Mouse (Mus musculus): Measurements from ENCODE around the gene Gigyf1. TPM values are rescaled to one million over a fixed set of nuclear protein-coding genes. Genes with fewer than 3 reads are reported as not detected.

The Gigyf1 gene
- total RNA-seq, 1 experiment from 2014 or later: 52.3 TPM

DNA sequence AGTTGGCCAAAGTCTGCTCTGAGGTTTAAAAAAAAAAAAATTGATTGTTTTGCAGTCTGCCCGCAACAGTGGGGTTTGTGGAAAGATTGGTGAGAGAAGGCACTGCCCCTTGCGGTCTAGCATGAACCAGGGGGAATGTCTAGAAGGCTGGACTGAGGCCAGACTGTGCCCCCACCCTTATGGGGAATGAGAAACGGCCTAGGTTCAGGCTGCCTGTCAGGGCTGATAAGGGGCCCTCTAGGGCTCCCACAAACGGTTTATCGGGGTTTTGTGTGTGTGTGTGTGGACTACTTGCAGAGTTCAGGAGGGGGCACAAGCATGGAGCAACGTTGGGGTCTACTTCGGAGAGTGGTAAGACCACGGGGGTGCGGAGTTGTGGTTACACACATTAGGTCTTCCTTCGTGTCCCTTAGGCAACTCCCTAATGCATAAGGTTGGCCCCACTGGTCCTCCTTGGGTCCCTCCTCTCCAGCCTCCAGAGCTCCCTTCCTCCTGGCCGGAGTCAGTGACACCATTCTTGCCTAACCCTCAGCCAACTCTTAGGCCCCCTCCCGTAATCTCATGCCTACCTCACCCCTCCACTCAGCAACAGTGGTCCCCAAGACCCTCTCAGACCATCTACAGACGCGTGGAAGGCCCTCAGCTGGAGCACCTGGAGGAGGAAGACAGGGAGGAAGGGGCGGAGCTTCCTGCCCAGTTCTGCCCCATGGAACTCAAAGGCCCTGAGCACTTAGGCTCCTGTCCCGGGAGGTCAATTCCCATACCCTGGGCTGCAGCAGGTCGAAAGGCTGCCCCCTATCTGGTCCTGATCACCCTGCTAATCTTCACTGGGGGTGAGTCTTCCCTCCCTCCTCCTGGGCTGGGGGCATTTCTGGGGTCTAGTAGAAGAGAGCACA, 52.6 kb downstream of the Gigyf1 start:
- no peak for DNase-seq

DNA sequence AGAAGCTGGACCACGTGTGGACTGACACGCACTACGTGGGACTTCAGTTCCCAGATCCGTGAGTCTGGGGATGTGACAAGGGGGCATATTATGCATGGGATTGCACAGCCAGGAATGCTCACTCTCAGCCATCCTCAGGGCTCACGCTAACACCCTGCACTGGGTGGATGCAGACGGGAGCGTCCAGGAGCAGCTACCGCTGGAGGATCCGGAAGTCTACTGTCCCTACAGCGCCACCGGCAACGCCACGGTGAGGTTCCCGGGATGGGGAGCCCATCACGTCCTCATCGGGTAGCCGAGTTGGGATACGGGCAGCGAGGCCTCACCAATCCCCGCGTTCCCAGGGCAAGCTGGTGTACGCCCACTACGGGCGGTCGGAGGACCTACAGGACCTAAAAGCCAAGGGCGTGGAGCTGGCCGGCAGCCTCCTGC, 56.1 kb downstream of the Gigyf1 start:
- DNase-seq: peak; percentile 68

Small RNA genes within 50 kb of the gene (microRNA-seq; reads per million reads assigned to microRNA genes)
- gene Mir6418: 0.34 to 1.8 reads per million in 2 experiments

Other genes starting within 250 kb of the Gigyf1 start
- 6.7 and 10.9 TPM in 2 replicates for gene Ache, start 231.0 kb upstream of the Gigyf1 start, total RNA-seq (2021)
- 9.6 and 12.1 TPM in 2 replicates for gene Ufsp1, start 223.9 kb upstream of the Gigyf1 start, total RNA-seq (2021)
- gene Srrt, start 210.9 kb upstream of the Gigyf1 start, total RNA-seq (2021): 164 and 195 TPM in 2 replicates
- gene Trip6, start 204.1 kb upstream of the Gigyf1 start, total RNA-seq (2021): 32.3 and 40.8 TPM in 2 replicates
- gene Slc12a9, start 185.0 kb upstream of the Gigyf1 start, total RNA-seq (2021): 9.2 and 17.7 TPM in 2 replicates
- 54.6 and 70.5 TPM in 2 replicates for gene Ephb4, start 168.4 kb upstream of the Gigyf1 start, total RNA-seq (2021)
- not detected in 2 replicates for gene Zan, start 41.5 kb upstream of the Gigyf1 start, total RNA-seq (2021)
- gene Pop7, start 16.0 kb upstream of the Gigyf1 start, total RNA-seq (2021): 29.9 and 31.7 TPM in 2 replicates
- gene Epo, start 14.7 kb downstream of the Gigyf1 start, total RNA-seq (2021): not detected in 2 replicates
- gene Gnb2, start 15.0 kb downstream of the Gigyf1 start, total RNA-seq (2021): 580 and 681 TPM in 2 replicates
- gene Actl6b, start 35.0 kb downstream of the Gigyf1 start, total RNA-seq (2021): 2.7 and 6.4 TPM in 2 replicates
- gene Tfr2, start 51.3 kb downstream of the Gigyf1 start, total RNA-seq (2021): 0.85 and 2.9 TPM in 2 replicates
- gene Mospd3, start 82.5 kb downstream of the Gigyf1 start, total RNA-seq (2021): 54.1 and 59.1 TPM in 2 replicates
- gene Pcolce, start 95.2 kb downstream of the Gigyf1 start, total RNA-seq (2021): 931 and 937 TPM in 2 replicates
- 1.0 and 2.2 TPM in 2 replicates for gene Fbxo24, start 110.5 kb downstream of the Gigyf1 start, total RNA-seq (2021)
- 19.3 and 35.7 TPM in 2 replicates for gene Lrch4, start 110.6 kb downstream of the Gigyf1 start, total RNA-seq (2021)
- gene Gm20605, start 110.6 kb downstream of the Gigyf1 start, total RNA-seq (2021): 13.4 and 18.2 TPM in 2 replicates
- 10.0 and 14.0 TPM in 2 replicates for gene Sap25, start 122.8 kb downstream of the Gigyf1 start, total RNA-seq (2021)
- gene Irs3, start 127.2 kb downstream of the Gigyf1 start, total RNA-seq (2021): 4.9 and 5.7 TPM in 2 replicates
- 32.1 and 43.7 TPM in 2 replicates for gene Agfg2, start 166.2 kb downstream of the Gigyf1 start, total RNA-seq (2021)
- gene Nyap1, start 223.1 kb downstream of the Gigyf1 start, total RNA-seq (2021): 3.0 and 5.6 TPM in 2 replicates
- 86.0 and 104 TPM in 2 replicates for gene Tsc22d4, start 227.2 kb downstream of the Gigyf1 start, total RNA-seq (2021)